Mouse (Mus musculus): ENCODE data around the gene Mdga1.
A peak's percentile ranks its signal among the peaks of the same experiment; 100 is the strongest.

The Mdga1 gene

GRCm38 (mm10) chr17:29970037-29970555, at the start of gene Mdga1:
TSS of gene Mdga1 (minus strand) at chr17:29970087.
- no peak for DNase-seq (ENCODE audit: low read depth, low spot score)

GRCm38 (mm10) chr17:30018927-30019610, 49.2 kb upstream of the Mdga1 start:
- DNase-seq (ENCODE audit: low read depth, low spot score), result no peak

GRCm38 (mm10) chr17:30014660-30015059, 44.8 kb upstream of the Mdga1 start:
- DNase-seq (ENCODE audit: low read depth, low spot score), result no peak

DNA sequence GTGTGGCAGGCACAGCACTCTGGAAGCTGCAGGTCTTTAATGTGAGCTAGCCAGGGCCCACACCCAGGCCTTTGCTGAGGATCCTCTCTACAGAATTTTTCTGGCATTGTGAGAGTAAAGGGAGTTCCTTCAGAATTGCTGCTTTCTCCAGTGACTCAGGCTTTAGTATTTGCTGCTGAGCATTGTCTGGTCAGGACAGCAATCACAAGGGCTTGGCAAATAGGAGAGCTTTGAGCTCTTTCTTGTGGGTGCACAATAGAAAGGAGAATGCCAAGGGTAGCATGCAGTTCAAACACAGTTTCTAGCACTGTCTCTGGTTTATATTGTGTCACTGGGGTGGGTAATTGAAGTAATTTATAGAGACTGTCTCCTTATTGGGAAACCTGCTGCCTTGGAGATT, 38.5 kb upstream of the Mdga1 start:
- peak; percentile 61 for DNase-seq (ENCODE audit: low read depth, low spot score)

DNA sequence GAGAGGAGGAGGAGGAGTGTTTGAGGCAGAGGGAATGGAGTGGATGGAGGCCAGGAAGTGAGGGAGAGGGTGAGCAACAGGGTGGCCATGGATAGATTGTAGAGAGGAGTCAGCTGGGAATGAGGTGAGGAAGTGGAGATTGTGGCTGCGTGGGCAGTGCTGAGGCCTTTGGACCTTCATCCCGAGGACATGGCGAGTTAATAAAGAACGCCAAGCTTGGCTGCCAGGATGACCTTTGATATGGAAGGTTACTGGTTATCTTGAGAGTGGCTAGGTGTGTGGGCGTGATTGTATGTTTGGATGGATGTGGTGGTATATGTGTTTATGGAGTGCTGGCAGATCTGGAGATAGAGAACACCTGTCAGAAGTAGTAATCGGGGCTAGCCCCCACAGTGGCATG, 38.0 kb upstream of the Mdga1 start:
- DNase-seq (ENCODE audit: low read depth, low spot score), result no peak

- peak; percentile 31 for DNase-seq (ENCODE audit: low read depth, low spot score)
Observed at GRCm38 (mm10) chr17:30006877-30007276, 37.0 kb upstream of the Mdga1 start.

- DNase-seq (ENCODE audit: low read depth, low spot score), result peak; percentile 69
Observed at GRCm38 (mm10) chr17:30005451-30005941, 35.6 kb upstream of the Mdga1 start.

DNA sequence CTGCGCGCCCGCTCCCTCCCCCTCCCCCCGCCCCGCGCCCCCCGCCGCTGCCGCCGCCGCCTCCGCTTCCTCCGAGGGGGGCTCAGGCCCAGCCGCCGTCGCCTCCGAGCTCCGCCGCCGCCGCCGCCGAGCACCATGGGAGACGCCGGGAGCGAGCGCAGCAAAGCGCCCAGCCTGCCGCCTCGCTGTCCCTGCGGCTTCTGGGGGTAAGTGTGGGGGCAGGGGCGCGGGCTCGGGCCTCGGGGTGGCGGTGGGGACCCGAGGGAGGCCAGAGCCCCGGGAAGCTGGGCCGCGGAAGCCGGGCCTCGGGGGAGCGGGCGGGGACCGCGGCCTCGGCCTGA, 35.2 kb upstream of the Mdga1 start:
- no peak for DNase-seq (ENCODE audit: low read depth, low spot score)

- peak; percentile 97 for DNase-seq (ENCODE audit: low read depth, low spot score)
Observed at GRCm38 (mm10) chr17:30004203-30005102, 34.6 kb upstream of the Mdga1 start, which contains the start of gene Zfand3. TSS of gene Zfand3 (plus strand) at chr17:30004733.

- DNase-seq (ENCODE audit: low read depth, low spot score), result peak; percentile 60
Observed at GRCm38 (mm10) chr17:29998566-29999295, 28.8 kb upstream of the Mdga1 start.

DNA sequence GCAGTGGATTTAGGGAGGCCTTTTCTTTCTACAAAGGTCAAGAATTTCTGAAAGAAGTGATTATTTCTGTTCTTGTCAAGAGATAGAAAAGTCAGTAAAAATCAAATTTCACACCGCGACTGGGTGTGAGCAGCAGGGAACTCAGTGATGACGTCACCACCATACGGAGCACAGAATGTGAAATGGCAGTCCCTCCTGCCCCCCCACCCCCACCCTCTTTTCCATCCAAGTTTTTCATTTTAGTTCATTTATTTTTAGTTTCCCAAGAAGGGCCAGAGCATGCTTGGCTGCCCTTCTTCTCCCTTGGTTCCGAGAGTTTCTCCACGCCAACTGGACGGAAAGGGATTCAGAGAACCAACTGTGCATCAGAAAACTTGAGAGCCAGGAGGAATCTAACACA, 27.8 kb upstream of the Mdga1 start:
- no peak for DNase-seq (ENCODE audit: low read depth, low spot score)

DNA sequence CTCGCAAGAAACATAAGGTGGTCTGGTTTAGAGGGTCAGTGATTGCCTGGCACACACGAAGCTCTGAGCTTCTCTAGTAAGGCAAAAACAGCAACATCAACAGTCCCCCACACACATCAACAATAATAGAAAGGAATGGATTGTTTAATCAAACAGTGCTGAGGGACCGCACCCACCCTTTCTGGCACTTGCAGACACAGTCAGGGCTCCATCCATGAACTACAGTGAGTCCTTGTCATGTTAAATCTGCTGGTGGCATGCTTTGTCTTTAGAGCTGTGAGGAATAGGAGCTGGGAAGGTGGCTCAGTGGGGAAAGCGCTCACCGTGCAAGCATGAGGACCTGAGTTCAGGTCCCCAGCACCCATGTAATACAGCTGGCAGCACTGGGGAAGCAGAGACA, 26.1 kb upstream of the Mdga1 start:
- DNase-seq (ENCODE audit: low read depth, low spot score), result no peak

DNA sequence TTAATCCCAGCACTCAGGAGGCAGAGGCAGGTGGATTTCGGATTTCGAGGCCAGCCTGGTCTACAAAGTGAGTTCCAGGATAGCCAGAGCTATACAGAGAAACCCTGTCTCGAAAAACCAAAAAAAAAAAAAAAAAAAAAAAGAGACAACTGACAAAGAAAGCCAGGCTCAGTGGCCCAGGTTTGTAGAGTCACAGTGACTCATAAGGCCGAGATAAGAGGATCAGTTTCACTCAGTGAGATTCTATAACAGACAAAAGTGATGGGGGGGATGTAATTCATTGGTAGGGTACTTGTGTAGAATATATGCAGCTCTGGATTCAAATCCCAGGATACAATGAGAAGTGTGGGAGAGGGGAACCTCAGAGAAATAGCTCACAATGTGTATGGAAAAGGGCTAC, 24.6 kb upstream of the Mdga1 start:
- DNase-seq (ENCODE audit: low read depth, low spot score), result peak; percentile 58

DNA sequence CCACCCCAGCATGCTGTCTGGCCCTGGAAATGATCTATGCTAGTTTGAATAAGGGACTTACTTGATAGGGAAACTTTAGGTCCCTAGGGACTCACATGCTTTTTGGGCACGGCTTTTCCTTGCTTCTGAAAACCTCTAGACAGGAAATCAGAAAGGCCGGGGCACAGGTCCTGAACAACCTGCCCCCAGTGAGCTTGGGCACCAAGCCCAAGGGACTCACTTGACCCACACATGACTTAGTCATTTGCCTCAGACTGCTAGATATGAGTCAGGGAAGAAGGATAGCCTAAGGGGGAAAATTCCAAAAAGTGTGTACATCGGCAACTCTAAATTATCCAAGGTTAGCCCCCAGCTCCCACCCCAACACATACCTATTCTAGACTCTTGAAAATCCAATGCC, 24.1 kb upstream of the Mdga1 start:
- DNase-seq (ENCODE audit: low read depth, low spot score), result peak; percentile 96

DNA sequence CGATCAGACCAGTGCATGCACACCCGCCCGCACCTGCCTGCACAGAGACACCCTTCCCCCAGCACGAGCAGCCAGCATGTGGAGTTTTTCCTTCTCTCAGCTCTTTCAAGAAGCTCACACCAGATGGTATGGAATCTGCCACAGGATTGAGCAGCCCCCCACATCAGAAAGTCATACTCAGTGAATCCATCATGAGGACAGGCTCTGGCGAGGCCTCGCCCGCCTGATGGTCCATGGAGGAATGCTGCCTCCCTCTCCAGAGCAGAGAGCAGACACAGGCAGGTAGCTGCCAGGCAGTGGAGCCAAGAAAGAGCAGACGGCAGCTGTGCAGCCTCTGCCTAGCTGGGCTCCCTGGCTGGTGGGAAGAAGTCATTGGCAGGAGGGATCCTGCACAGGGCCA, 23.6 kb upstream of the Mdga1 start:
- DNase-seq (ENCODE audit: low read depth, low spot score), result peak; percentile 64

GRCm38 (mm10) chr17:29990845-29991244, 21.0 kb upstream of the Mdga1 start:
- no peak for DNase-seq (ENCODE audit: low read depth, low spot score)

DNA sequence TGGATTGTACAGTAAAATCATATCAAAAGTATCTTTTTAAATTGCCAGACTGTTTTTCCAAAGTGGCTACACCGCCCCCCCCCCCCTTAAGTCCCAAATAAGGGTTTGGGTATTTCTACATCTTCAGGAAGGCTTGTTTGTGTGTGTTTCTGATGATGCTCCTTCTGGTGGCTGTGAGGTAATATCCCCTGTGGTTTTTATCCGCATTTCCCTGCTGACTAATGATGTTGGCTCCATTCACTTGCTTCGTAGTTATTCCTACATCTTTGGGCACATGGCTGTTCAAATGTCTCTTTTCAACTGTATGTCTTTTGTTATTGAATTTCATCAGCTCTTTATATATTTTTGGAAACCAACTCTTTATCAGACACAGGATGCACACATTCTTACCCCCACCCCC, 20.2 kb upstream of the Mdga1 start:
- DNase-seq (ENCODE audit: low read depth, low spot score), result peak; percentile 76

DNA sequence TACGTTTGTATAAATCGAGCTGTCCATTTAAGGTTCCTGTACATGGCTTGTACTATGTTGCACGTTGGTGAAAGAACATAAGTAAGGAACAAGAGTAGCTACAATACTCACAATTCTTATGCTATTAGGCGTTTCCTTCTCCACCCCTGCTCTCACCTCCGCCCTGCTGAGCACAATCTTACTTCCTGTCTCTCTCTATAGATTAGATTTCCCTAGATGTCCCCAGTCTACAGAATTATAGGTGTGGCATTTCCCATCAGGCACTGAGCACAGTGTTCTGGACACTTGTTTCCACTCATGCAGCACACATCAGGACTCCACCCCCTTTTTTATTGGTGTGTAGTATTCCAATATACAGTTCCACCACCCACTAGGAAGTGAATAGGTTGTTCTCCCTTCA, 19.8 kb upstream of the Mdga1 start:
- DNase-seq (ENCODE audit: low read depth, low spot score), result no peak

DNA sequence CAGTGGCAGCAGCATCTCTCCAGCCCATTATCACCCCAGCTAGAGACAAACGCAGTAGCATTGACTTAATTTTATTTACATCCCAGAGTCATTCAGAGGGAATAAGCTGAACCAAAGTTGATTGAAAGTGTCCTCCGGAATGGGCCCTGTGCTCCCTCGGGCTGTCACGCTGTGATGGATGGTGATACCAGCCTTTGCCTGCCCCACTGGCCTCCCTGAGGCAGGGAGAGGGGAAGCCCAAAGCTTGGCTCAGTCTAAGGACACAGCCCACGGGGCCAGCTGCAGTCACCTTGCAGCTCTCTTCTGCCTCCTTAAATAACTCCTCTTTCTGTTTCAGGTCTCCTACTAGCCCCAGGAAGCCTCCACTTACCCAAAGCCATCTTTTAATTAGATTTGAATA, 18.3 kb upstream of the Mdga1 start:
- no peak for DNase-seq (ENCODE audit: low read depth, low spot score)

GRCm38 (mm10) chr17:29985534-29985933, 15.6 kb upstream of the Mdga1 start:
- DNase-seq (ENCODE audit: low read depth, low spot score), result peak; percentile 69

DNA sequence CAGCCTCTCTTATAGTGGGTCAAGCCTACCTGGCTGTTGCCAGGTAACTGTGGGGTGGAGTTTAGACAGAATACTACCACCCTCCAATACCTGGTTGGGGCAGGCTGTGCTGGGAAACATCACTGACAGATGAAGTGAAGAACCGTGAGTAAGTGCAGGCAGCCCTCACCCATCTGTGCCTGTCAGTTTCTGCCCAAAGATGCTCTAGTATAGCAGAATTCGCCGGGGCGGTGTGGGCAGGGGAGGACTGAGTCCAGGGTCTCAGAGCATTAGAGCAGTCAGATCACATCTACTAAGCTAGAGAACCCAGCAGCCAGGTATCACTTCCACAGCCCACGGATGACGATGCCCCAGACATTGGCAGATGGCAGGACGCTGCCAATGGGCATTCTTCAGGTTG, 15.0 kb upstream of the Mdga1 start:
- no peak for DNase-seq (ENCODE audit: low read depth, low spot score)

DNA sequence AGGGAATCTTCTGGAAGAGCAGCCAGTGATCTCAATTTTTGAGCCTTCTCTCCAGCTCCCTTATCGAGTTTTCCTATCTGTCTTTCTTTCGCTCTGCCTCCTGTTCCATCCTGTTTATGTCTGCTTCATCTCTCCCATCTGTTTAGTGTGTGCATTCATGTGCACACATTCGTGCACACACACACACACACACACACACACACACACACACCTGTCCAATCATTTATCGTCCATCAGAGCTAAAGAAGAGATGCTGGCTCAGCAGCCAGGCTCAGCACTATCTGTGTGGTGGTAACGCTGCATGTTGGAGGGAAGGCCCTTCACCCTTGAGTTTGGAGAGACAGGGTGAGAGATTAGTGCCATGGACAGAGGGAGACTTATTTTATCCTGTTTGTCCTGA, 13.3 kb upstream of the Mdga1 start:
- no peak for DNase-seq (ENCODE audit: low read depth, low spot score)
